Mouse (Mus musculus): Measurements from ENCODE around the gene Enc1.

Gene Enc1

DNA sequence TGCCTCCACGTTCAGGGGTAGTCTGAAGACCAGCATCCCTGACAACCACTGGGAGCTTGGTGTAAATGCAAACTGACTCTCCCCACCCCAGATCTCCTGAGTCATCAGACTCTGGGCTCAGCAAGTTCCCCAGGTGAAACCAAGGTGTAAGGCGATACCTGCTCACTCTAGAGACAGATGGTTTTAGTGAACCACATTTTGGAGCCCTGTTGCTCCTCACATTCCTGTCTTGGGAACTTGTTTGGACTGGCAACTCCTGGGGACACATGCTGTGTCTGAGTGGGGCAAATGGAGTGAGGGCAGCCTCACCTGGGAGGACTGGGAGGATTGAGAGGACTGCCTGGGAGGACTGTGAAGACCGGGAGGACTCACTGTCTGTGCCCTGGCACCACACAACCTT is 13.1 kb upstream of the Enc1 start:
- no peak for DNase-seq (ENCODE audit: low spot score in 2 of 2)

DNA sequence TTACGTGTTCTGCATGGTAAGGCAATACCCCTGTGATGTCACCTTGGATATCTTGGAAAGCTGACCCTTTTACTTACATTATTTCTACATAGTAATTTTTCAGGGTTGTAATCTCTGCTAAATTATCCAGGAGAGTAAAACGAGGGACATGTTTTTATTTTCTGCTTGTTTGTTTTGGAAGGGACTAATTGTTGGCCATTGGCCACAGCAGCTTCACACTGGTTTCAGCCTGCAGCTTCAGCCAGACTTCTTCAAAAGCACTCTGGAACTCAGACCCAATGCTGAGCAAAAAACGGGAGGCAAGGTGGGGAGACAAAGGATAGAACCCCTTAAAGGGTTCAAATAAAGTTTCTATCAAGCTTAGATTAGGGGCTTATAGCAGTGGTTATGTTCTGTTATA is 10.8 kb upstream of the Enc1 start:
- no peak for DNase-seq (ENCODE audit: low spot score in 2 of 2)

DNA sequence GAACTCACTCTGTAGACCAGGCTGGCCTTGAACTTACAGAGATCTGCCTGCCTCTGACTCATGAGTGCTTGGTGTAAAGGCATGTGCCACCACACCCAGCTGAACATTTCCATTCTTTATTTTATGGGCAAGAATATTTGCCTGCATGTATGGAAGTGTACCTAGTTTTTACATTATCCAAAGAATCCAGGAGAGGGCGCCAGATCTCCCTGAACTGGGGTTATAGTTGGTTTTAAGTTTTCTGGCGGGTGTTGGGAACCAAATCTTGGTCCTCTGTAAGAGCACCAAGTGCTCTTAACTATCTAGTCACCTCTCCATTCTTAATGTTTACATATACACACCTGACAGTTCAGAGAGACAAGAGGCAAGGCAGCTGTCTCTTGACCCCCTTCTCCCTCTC is 7.8 kb upstream of the Enc1 start:
- no peak for DNase-seq (ENCODE audit: low spot score in 2 of 2)

DNA sequence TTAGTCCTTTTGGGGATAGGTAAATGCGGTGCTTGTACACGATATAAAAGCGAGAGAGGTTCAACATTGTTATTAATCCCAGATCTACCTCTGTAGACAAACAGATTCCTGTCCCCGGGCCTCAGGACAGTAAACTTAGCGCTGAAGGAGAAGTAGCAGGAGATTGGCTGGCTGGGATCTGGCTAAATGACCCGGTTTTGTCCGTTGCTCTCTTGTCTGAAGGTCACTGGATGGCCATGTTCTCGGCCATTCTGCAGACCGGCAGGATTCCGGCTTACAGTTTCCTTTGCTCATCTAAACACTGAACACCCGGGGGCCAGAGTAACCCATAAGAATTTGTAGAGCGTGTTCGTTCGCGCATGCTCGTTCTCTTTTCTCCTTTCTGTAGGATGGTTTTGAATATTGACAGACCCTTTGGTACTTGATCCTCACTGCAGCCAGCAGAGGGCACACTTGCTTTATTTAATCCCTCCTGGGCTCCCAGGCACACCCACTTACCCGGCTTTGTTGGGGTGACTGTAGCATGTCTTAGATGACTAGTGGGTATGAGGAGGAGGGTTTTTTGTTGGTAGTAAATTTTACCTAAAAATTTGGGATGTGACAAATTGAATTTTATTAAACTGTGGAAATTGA is 6.0 kb upstream of the Enc1 start:
- DNase-seq (ENCODE audit: low spot score in 2 of 2): peak; percentile 64 to 82

DNA sequence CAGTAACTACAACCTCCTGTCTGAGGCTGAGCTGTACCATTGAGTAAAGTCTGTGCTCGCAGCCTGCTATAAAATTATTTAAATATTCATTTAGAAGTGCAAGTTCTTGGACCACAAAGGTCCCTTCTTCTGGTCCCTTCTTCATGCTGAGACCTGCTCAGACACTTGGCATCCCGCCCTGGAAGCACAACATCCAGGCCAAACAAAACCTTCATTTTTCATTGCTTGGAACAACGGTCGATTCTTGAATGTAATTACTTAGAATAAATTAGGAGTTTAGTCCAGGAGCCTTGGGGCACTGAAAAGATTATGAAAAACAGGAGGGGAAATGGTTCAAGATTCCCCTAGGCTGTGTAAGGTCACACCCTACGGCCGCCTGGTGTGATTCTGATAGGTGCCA is 5.0 kb upstream of the Enc1 start:
- DNase-seq (ENCODE audit: low spot score in 2 of 2): no peak

DNA sequence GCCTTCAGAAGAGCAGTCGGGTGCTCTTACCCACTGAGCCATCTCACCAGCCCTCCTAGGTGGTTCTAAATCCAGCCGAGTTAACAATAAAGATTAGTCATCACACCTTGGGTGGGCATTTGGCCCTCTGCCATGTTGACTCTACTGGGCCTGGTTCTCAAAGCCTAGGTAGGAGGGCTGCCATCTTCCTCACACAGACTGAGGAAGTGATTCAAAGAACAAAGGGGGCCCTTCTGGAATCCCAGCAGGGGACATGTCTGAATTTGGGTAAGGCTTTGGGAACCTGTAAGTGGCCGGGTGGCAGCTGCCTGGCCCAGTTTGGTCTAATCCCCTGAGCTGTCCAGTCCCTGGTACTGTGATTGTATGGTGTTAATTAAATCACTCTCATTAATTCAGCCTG is 3.2 kb upstream of the Enc1 start:
- DNase-seq (ENCODE audit: low spot score in 2 of 2): no peak

DNA sequence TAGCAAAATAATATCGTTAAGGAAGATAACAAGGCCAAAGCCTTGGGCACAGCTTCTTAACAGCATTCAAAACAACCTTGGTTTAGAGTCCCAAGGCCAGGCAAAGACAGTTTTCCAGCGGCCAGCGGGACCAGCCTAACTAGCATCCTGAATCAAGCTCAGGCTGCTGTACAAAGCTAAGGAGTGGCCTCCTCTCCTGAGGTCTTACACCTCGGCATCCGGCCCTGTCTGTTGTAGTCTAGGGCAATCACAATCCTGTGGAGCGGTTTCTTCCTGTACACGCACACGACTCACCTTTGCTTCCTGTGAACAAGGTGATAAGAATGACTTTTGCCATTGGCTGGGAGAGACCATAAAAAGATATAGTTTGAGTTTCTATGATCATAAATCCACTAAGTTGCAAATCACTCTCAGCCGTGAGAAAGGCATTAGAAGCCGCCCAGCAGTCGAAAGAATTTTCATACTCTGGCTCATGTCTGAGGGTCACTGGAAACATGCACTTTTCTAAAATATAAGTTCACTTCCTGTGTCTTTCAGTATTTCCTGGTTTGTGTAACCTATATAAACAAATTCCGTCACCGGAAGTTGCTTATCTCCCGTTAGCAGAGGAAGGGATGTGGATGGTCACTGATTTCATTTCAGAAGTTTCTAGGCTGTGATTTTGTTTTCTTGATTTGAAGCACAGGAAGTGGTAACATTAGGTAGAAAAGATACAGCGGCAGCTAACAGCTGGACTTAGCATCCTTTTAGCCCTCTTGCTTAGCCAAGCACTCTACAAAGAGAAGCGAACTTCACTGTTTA is 2.5 kb upstream of the Enc1 start:
- no peak for DNase-seq (ENCODE audit: low spot score in 2 of 2)

DNA sequence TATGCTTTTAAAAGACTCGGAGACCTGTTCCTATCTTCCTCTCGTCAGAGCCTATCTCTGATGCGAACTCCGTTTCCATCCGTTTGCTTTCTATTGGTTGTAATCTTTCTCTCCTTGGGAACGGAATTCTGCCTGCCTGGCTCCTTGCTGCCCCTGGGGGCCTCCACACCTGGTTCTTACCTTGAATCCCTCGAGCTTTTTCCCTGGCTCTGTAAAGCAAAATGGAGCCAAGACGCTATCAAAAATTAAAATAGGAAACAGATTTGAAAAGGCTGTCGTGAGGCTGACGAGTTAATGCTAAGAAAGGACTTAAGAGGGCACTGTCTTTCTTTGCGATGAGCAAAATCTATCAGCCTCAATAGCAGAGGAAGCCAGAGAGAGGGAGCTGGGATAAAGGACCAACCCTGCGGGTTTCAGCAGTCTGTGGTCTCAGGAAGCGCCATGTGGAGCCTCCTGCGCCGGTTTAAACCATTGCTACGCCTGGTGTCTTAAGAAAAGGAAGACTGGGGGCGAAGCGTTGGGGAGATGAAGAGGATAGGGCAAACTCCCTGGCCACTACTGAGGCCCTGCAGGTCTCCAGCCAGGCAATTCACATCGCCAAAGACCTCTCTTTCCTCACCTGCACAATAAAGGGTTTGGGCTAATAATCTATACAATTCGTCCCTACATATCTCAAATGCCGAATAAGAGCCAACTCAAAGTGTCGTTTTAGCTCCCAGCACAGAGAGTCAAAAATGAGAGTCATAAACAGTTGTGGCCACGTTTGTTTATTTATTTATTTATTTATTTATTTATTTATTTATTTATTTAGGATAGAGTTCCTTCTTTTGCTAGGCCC is 1.3 kb upstream of the Enc1 start:
- peak; percentile 14 to 20 for DNase-seq (ENCODE audit: low spot score in 2 of 2)

DNA sequence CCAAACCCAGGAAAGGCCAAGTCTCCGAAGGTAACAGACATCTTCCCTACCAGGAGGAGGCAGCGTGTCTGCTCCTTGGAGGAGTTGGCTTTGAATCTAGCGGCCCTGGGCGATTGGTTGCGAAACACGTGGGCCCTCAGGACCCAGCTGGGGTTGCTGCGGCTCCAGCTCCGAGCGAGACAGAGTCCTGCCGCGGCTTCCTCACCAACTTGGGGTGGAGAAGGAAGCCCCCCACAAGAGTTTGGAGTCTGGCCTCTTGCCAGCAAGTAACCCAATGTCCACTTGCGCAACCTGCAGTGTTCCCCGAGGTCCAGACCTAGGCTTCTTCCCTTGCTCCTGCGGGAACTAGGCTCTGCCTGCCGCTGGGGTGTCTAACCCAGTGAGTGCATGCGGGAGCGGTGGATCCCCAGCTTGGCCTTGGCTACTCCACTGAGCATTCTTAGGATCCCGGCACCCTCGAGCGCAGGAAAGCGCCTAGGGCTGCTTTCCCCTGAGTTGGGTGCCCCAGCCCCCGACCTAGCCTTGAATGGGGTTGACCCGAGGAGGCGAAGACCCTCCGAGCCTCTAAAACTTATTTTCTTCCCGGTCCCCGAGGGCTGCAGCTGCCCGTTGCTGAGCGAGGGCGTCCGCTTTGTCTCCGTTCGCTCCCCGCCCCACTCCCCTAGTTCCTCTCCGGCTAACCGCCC is 483 bp upstream of the Enc1 start:
- peak; percentile 35 to 44 for DNase-seq (ENCODE audit: low spot score in 2 of 2)

DNA sequence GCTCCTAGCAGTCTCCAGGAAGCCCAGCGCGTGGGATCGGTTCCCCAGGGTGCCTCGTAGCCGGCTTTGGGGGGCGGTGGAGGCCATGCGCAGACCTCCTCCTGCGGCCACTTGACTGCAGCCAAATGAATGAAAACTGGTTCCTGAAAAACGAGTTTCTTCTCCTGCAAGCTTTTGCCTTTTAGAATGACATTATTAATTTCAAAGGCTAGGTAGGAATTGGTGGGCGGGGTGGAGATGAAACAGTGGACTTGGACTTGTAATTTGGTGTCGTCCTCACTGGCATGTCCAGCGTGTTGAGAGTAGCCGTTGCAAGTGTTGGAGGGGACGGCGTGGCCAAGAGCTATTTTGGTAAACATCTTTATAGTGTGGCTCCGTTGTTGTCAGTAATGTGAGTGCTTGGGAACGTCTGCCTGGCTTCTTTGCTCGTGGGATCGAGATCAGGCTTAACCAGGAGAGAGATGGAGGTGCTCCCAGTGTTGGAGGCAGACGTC is 929 bp downstream of the Enc1 start:
- DNase-seq (ENCODE audit: low spot score in 2 of 2): no peak

DNA sequence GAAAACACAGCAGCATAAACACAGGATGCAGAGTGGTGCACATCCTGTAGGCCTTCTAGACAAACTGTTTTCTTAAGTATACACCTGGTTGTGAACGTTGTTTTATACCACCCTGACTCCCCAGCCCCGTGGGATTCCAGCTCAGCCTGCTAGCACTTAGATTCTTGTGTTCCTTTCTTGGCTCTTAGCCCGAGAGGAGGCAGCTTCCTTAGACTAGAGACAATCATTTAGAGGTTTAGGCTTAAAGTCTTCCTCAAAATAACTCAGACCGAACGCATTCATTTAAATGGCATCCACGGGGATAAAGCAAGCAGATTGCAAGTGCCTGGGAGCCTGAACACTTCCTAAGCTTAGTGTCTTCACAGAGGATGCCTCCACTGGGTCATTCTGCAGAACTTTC is 1.8 kb downstream of the Enc1 start:
- no peak for DNase-seq (ENCODE audit: low spot score in 2 of 2)

DNA sequence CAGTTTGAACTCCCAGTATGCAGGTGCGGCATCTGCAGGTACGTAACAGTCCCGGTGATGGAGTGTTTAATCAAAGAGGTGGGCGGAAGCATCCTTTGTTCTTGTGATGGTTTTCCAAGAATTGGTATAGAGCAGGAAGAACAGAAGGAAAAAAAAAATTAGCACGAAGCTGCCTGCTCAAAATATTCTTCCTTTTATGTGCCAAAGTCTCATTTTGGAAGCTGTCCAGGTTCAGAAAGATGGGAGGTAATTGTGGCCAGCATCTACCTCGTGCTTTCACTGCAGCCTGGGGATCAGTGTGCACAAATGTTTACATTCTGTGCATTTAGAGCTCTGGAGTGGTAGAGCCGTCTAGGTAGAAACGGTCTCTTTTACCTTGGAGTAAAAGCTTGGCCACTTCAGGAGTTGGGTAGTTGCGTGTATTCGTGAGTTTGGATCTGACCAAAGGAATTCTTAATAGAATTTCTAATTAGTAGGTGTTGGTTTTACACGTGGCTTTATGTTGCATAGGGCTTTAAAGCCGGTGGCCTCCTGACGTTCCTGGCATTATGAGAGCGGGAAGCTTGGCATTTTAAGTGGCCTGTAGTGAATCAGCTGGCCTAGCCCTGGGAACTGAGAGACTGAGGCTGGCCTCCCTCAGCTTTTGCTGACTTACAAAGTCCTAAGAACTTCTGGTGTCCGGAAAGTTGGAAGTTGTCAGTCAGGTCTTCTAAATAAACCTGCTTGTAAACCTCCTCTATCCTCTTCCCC is 3.2 kb downstream of the Enc1 start:
- no peak for DNase-seq (ENCODE audit: low spot score in 2 of 2)

DNA sequence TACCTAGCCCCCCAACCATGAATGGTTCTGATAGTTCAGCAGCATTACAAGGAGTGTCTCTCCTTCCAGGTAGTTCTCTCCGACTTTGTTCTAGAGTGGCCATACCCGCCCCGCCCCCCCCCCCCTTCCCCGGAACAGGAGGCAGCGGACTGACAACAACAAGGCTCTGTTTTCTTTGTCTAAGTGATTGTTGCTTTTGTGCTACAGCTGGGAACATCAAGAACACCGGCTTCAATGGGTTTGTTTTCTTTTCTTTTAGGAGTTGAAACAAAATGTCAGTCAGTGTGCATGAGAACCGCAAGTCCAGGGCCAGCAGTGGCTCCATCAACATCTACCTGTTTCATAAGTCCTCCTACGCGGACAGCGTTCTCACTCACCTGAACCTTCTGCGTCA is 3.8 kb downstream of the Enc1 start:
- DNase-seq (ENCODE audit: low spot score in 2 of 2): no peak

DNA sequence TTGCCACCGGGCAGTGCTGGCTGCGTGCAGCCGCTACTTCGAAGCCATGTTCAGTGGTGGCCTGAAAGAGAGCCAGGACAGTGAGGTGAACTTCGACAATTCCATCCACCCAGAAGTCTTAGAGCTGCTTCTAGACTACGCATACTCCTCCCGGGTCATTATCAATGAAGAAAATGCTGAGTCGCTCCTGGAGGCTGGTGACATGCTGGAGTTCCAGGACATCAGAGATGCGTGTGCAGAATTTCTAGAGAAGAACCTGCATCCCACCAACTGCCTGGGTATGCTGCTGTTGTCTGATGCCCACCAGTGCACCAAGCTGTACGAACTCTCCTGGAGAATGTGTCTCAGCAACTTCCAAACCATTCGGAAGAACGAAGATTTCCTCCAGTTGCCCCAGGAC is 4.3 kb downstream of the Enc1 start:
- no peak for DNase-seq (ENCODE audit: low spot score in 2 of 2)

DNA sequence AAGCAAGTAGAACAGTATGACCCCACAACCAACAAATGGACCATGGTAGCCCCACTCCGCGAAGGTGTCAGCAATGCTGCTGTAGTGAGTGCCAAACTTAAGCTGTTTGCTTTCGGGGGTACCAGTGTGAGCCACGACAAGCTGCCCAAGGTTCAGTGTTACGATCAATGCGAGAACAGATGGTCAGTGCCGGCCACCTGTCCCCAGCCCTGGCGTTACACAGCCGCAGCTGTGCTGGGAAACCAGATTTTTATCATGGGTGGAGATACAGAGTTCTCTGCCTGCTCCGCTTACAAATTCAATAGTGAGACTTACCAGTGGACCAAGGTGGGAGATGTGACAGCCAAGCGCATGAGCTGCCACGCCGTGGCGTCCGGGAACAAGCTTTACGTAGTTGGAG is 5.3 kb downstream of the Enc1 start:
- DNase-seq (ENCODE audit: low spot score in 2 of 2): no peak

DNA sequence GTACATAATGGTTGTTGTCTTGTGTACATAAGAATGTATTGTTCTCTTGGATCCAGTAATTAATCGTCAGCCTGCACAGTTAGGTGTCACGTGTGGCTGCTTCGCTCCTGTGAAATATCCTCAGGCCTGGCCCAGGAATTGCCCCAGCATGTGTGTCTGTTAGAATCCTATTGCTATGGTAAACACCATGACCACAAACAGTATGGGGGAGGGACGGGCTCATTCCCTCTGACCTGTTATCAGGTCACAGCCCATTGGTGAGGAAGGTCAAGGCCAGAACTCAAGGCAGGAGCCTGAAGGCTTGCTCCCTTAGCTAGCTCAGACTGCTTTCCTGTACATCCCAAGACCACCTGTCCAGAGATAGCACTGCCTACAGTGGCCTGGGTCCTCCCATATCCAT is 6.8 kb downstream of the Enc1 start:
- DNase-seq (ENCODE audit: low spot score in 2 of 2): no peak

DNA sequence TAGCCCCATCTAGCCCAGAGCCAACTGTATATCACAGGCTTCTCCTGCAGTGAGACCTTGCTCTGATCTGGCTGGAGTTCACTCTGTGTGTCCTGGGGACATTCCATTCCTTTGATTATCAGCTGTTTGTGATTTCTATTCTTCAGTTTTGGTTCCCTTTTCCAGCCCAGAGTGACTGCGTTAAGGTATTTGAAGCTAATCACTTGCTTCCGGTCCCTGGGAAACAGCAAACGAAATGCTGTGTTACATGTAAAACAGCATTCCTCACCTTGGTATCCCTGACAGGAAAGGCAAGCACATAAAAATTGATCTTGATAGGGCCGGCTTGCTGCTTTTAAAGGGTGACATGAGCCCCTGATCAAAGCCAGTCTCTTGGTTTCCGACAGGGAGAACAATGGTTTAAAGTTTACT is 8.2 kb downstream of the Enc1 start:
- DNase-seq (ENCODE audit: low spot score in 2 of 2): no peak

DNA sequence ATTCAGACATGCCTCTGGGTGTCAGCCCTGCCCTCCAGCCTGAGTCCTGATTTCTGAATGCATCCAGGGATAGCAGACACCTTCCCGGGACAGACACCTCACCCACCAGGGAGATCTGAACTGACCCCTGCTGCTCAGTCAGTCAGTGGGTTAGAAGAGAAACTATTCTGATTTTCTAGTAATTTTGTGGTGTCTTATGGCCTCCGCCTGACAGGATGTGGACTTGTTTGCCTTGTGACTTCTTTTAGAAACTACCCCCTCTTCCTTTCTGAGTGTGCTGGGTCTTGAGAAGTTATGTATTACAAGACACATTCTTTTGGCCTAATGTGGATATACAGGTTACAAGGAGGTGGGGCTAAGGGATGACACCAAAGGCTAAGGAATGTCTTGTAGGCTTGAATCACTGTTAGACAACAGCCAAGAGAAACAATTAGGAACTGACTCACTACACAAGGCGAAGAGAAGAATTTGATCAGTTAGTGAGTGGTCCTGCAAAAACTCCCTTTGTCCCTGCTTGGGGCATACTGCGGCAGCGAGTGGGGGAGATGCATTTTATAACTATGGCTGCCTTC is 8.7 kb downstream of the Enc1 start:
- DNase-seq (ENCODE audit: low spot score in 2 of 2): peak; percentile 17 to 18

DNA sequence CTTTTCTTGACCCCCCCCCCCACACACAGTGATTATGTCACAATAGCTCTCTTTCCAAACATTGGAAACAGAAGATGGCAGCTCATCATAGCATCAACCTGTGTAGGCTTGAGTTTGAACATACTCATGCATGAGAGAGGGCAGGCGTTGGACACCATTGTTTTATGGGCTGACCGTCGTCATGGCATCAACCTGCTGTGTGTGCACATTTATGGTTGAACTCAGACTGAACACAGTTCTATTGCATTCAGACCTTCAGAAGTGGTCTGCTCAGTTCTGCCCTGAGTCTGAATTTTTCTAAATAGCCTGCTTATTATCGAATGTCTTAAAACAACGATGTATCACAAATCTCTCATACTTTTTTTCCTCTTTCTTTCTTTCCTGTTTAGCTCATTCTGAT is 9.2 kb downstream of the Enc1 start:
- no peak for DNase-seq (ENCODE audit: low spot score in 2 of 2)

DNA sequence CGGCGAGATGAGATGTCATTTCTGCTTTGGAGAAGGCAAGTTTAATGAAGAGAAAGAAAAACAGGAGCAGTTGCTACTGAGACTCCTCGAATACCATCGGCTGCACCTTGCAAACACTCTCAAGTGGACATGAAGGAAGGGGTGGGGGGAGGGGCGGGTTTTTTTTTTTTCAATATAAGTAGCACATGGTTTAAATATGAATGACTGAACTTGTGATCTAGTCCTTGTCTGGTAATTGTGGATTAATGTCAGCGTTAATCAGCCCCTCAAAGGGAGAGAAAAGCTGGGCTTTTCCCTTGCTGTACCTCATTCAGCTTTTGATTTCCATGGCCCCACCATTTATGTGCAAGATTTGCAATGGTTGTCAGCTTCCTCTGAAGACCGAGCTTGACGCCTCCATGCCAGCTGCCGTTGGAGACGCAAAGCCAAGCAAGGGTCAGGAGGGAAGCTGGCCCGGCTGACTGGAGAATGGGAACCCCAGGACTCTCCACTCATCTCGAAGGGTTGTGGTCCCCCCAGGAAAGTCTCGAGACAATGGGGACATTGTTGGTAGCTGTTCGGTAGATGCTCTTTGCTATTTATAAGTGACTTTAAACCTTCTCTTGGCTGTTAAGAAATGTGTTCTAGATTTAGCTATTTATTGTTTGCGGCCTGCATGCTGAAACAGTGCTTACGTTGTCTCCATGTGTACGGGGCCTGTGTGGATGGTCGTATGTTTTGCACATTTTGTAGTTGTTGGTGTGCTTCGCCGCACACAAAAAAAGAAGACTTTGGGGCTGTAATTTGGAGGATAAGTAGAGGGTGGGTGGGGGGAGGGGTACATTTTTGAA is 9.9 kb downstream of the Enc1 start:
- no peak for DNase-seq (ENCODE audit: low spot score in 2 of 2)
